Comparison of ENCODE assay signal across 28 mouse cellular contexts in the genomic region with DNA sequence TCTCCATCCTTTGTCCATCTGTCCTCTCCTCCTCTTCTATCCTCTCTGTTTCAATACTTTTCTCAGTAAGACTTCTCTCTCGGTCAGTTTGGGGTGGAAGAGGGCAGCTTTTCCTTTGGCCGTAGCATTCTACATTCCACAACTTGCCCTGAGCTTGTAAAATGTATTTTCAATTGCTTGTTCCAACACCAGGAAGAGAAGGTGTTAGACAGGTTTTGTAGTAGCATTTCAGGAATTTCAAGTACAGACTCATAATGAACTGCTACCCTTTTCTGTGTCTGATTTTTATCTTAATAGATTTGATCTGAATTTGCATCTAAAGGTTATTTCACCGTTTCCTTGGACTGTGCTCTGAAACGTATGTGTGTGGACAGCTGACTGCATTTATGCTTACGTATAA. TPM values are rescaled to one million over a fixed set of nuclear protein-coding genes. Genes with fewer than 3 reads are reported as not detected.
DNase-seq lines count a peak whose midpoint lies in the region; ATAC-seq and TF ChIP-seq lines count a peak whose summit lies in the region.
"Had no signal": no experiment of that assay in that cellular context is flagged by ENCODE, and none has a peak within 500 bp of the region (broad histone marks: within the 10 kb centered on the region; RNA-seq: fewer than 3 reads in every experiment).

No protein-coding gene starts in this region.

- H3K27me3 ChIP-seq in lung, embryonic 14.5 days (ENCODE audit: insufficient read depth, low read length) = no peaks in the 10 kb centered on the region
- no peaks in the 10 kb centered on the region for H3K27me3 ChIP-seq in midbrain, embryonic 11.5 days (ENCODE audit: control insufficient read depth, insufficient read depth, low read length)
- no peaks in the 10 kb centered on the region for H3K27me3 ChIP-seq in midbrain, embryonic 15.5 days (replicated peaks)
- no peaks in the 10 kb centered on the region for H3K27me3 ChIP-seq in stomach, embryonic 14.5 days (ENCODE audit: control insufficient read depth, insufficient read depth, low read length)
- H3K27me3 ChIP-seq: forebrain, embryonic 12.5 days; heart, embryonic 13.5 days; hindbrain, embryonic 15.5 days had no signal

- H3K4me2 ChIP-seq in lung, embryonic 14.5 days = peak overlapping the region; percentile 12; the same call in 1 of the 2 replicates
- H3K4me2 ChIP-seq in midbrain, embryonic 11.5 days = no peak overlapping the region
- no peak overlapping the region for H3K4me2 ChIP-seq in midbrain, embryonic 15.5 days
- 0 out of 2 replicates have a peak overlapping the region, but pooled peaks have one; percentile 18 for H3K4me2 ChIP-seq in stomach, embryonic 14.5 days (replicated peaks; ENCODE audit: low read depth, low read length)
- H3K4me2 ChIP-seq: forebrain, embryonic 12.5 days; heart, embryonic 13.5 days; hindbrain, embryonic 15.5 days had no signal

- peak; percentile 37 for DNase-seq in lung, embryonic 14.5 days
- DNase-seq in lung, postnatal 4 days = no peak
- peak; percentile 12 for DNase-seq in midbrain, embryonic 11.5 days (ENCODE audit: low spot score, missing footprints)
- DNase-seq in adrenal gland, postnatal 10 days = no peak
- DNase-seq in cerebellum, postnatal 10 days = no peak
- DNase-seq: adrenal gland, postnatal 36 days; B cell, adult 2 months; cerebellum, adult 18-20 months; cerebellum, postnatal 14 days; forebrain, postnatal 0 days; gastrocnemius, postnatal 10 days; heart, postnatal 10 days; kidney, adult 18-20 months; kidney, postnatal 10 days; layer of hippocampus, postnatal 36 days; left cerebral cortex, postnatal 4 days; liver; right cerebral cortex, postnatal 4 days had no signal

- peaks cover 8% of the 10 kb centered on the region; the same call in 1 of the 2 replicates for H3K4me1 ChIP-seq in lung, embryonic 14.5 days (ENCODE audit: insufficient read depth)
- H3K4me1 ChIP-seq in midbrain, embryonic 11.5 days (ENCODE audit: control insufficient read depth, insufficient read depth, low read length) = no peaks in the 10 kb centered on the region
- 0 out of 2 replicates have a peak, but pooled peaks cover 2% of the 10 kb centered on the region for H3K4me1 ChIP-seq in midbrain, embryonic 15.5 days
- 0 out of 2 replicates have a peak, but pooled peaks cover 3% of the 10 kb centered on the region for H3K4me1 ChIP-seq in stomach, embryonic 14.5 days (ENCODE audit: control insufficient read depth, insufficient read depth, low read length)
- H3K4me1 ChIP-seq: forebrain, embryonic 12.5 days; hindbrain, embryonic 10.5 days; hindbrain, embryonic 15.5 days had no signal

- no peak overlapping the region for H3K4me3 ChIP-seq in lung, embryonic 14.5 days (ENCODE audit: low read depth, low read length)
- no peak overlapping the region for H3K4me3 ChIP-seq in midbrain, embryonic 11.5 days (ENCODE audit: low read depth, low read length)
- no peak overlapping the region for H3K4me3 ChIP-seq in midbrain, embryonic 15.5 days
- H3K4me3 ChIP-seq in stomach, embryonic 14.5 days (ENCODE audit: low read depth, low read length) = no peak overlapping the region
- H3K4me3 ChIP-seq: erythroblast, embryonic 14.5 days; forebrain, embryonic 12.5 days; heart, embryonic 13.5 days; hindbrain, embryonic 10.5 days; hindbrain, embryonic 15.5 days had no signal

- H3K27ac ChIP-seq in lung, embryonic 14.5 days (ENCODE audit: low read depth) = peak overlapping the region; percentile 33; the same call in 1 of the 2 replicates
- H3K27ac ChIP-seq in midbrain, embryonic 11.5 days (ENCODE audit: low read depth, low read length) = no peak overlapping the region
- H3K27ac ChIP-seq in midbrain, embryonic 15.5 days = no peak overlapping the region
- H3K27ac ChIP-seq in stomach, embryonic 14.5 days (ENCODE audit: low read length) = peak overlapping the region; percentile 52; the same call in 1 of the 2 replicates
- H3K27ac ChIP-seq: forebrain, embryonic 12.5 days; heart, embryonic 13.5 days; hindbrain, embryonic 10.5 days; hindbrain, embryonic 15.5 days; liver, embryonic 14.5 days had no signal

- ATAC-seq in lung, embryonic 14.5 days (ENCODE audit: insufficient read depth) = no peak
- no peak for ATAC-seq in midbrain, embryonic 11.5 days (ENCODE audit: low FRiP score)
- ATAC-seq in midbrain, embryonic 15.5 days (replicated peaks) = no peak
- no peak for ATAC-seq in stomach, embryonic 14.5 days (ENCODE audit: insufficient number of reproducible peaks, insufficient read depth, low FRiP score, low read depth)
- ATAC-seq: forebrain, postnatal 0 days; inflammation-experienced regulatory T-cells, adult 6 months; midbrain, embryonic 16.5 days had no signal

- 62% methylated on average over 5 of the region's 5 CpGs for WGBS in lung, embryonic 14.5 days
- 87% methylated on average over 5 of the region's 5 CpGs for WGBS in midbrain, embryonic 11.5 days
- WGBS in midbrain, embryonic 15.5 days = 91% methylated on average over 5 of the region's 5 CpGs
- WGBS in stomach, embryonic 14.5 days = 68% methylated on average over 5 of the region's 5 CpGs

- H3K9me3 ChIP-seq in lung, embryonic 14.5 days (ENCODE audit: low read depth, low read length) = no peaks in the 10 kb centered on the region
- H3K9me3 ChIP-seq in midbrain, embryonic 11.5 days (ENCODE audit: control insufficient read depth, low read length) = peaks cover 2% of the 10 kb centered on the region; the same call in 1 of the 2 replicates
- no peaks in the 10 kb centered on the region for H3K9me3 ChIP-seq in midbrain, embryonic 15.5 days
- no peaks in the 10 kb centered on the region; the same call in 1 of the 2 replicates for H3K9me3 ChIP-seq in stomach, embryonic 14.5 days (ENCODE audit: control insufficient read depth, low read depth, low read length)
- H3K9me3 ChIP-seq: forebrain, embryonic 12.5 days; hindbrain, embryonic 15.5 days had no signal

- H3K9ac ChIP-seq in lung, embryonic 14.5 days = no peak overlapping the region
- no peak overlapping the region for H3K9ac ChIP-seq in midbrain, embryonic 11.5 days (ENCODE audit: low read length)
- no peak overlapping the region for H3K9ac ChIP-seq in midbrain, embryonic 15.5 days
- no peak overlapping the region for H3K9ac ChIP-seq in stomach, embryonic 14.5 days (replicated peaks; ENCODE audit: low read depth, low read length)
- H3K9ac ChIP-seq: forebrain, embryonic 12.5 days; forebrain, postnatal 0 days; heart, embryonic 13.5 days; hindbrain, embryonic 15.5 days; liver, embryonic 14.5 days had no signal

- no peak for TF ChIP-seq CTCF in lung, embryonic 14.5 days (IDR thresholded peaks at IDR 0.05; ENCODE audit: low read depth)

- no peaks in the 10 kb centered on the region for H3K36me3 ChIP-seq in lung, embryonic 14.5 days (ENCODE audit: insufficient read depth)
- H3K36me3 ChIP-seq in midbrain, embryonic 11.5 days (ENCODE audit: control insufficient read depth, insufficient read depth, low read length) = no peaks in the 10 kb centered on the region
- no peaks in the 10 kb centered on the region for H3K36me3 ChIP-seq in midbrain, embryonic 15.5 days (replicated peaks)
- no peaks in the 10 kb centered on the region for H3K36me3 ChIP-seq in stomach, embryonic 14.5 days (ENCODE audit: control insufficient read depth, insufficient read depth, low read length)
- H3K36me3 ChIP-seq: forebrain, embryonic 12.5 days; heart, embryonic 13.5 days; hindbrain, embryonic 15.5 days had no signal

RNA-seq across cellular contexts. Expression of gene Arhgap32, which starts 0.3 kb away (rescaled TPM):
- polyA plus RNA-seq in lung, embryonic 14.5 days (2014; fragmentation: Nextera tagmentation; extraction: Ambion mirVana) = 7.5 and 7.7 TPM in 2 replicates
- 6.9 and 7.2 TPM in 2 replicates for polyA plus RNA-seq in midbrain, embryonic 11.5 days (2014; fragmentation: Nextera tagmentation; extraction: Ambion mirVana)
- polyA plus RNA-seq in midbrain, embryonic 15.5 days (2015; fragmentation: Nextera tagmentation; extraction: Ambion mirVana) = 13.0 and 13.3 TPM in 2 replicates
- polyA plus RNA-seq in stomach, embryonic 14.5 days (2014; fragmentation: Nextera tagmentation; extraction: Ambion mirVana) = 15.0 and 15.5 TPM in 2 replicates
- 10 to 100 TPM; 38.2 to 39.2 TPM for total RNA-seq in adrenal gland, postnatal 10 days (2021)
- polyA plus RNA-seq: erythroblast, embryonic 14.5 days had no signal

Comparison
In these comparisons a context has a peak if more than half of its experiments do, and no peak if none do; other contexts are left out.
1. DNase-seq: peak in lung, embryonic 14.5 days (single experiment) and midbrain, embryonic 11.5 days (single experiment); none in lung, postnatal 4 days (0 of 2), adrenal gland, postnatal 10 days (single experiment) and cerebellum, postnatal 10 days (0 of 2).
2. H3K27ac ChIP-seq: peak in lung, embryonic 14.5 days (single experiment) and stomach, embryonic 14.5 days (single experiment); none in midbrain, embryonic 11.5 days (single experiment) and midbrain, embryonic 15.5 days (single experiment).
3. H3K4me2 ChIP-seq: peak in lung, embryonic 14.5 days (single experiment) and stomach, embryonic 14.5 days (single experiment); none in midbrain, embryonic 11.5 days (single experiment) and midbrain, embryonic 15.5 days (single experiment).